Mouse (Mus musculus) midbrain, embryonic 13.5 days (tissue): ENCODE data around the gene Cfap58. TPM values are rescaled to one million over a fixed set of nuclear protein-coding genes. Genes with fewer than 3 reads are reported as not detected.

Experiments used
- ATAC-seq: fragments of 200-750 bp; cut with Nextera tagmentation; 2 replicates; pipeline ENCODE4 v1.8.0; 2017; ENCODE audit warnings: mild to moderate bottlenecking, moderate TSS enrichment, moderate library complexity
- H3K27ac ChIP-seq: fragments of 300-500 bp; sonication (generic); 2 replicates; pipeline ENCODE4 v1.5.1; 2015; ENCODE audit warnings: inconsistent platforms, mild to moderate bottlenecking, moderate library complexity
- H3K27me3 ChIP-seq: fragments of 300-500 bp; sonication (generic); 2 replicates; pipeline ENCODE4 v1.6.1; 2015; ENCODE audit warnings: mild to moderate bottlenecking, inconsistent platforms
- H3K36me3 ChIP-seq: fragments of 300-500 bp; sonication (generic); 2 replicates; pipeline ENCODE4 v1.6.1; 2015; ENCODE audit warnings: mild to moderate bottlenecking, inconsistent platforms
- H3K4me1 ChIP-seq: fragments of 300-500 bp; sonication (generic); replicated peaks from 2 replicates; pipeline ENCODE4 v1.6.1; 2015; ENCODE audit warnings: inconsistent platforms
- H3K4me2 ChIP-seq: fragments of 300-500 bp; sonication (generic); replicated peaks from 2 replicates; pipeline ENCODE4 v1.6.1; 2015; ENCODE audit warnings: moderate library complexity, mild to moderate bottlenecking, inconsistent platforms
- H3K4me3 ChIP-seq: fragments of 300-500 bp; sonication (generic); replicated peaks from 2 replicates; pipeline ENCODE4 v1.5.1; 2015; ENCODE audit warnings: mild to moderate bottlenecking, inconsistent platforms
- H3K9ac ChIP-seq: fragments of 300-500 bp; sonication (generic); replicated peaks from 2 replicates; pipeline ENCODE4 v1.6.1; 2015; ENCODE audit warnings: mild to moderate bottlenecking, inconsistent platforms
- H3K9me3 ChIP-seq: fragments of 300-500 bp; sonication (generic); 2 replicates; pipeline ENCODE4 v1.6.1; 2016; ENCODE audit warnings: mild to moderate bottlenecking, inconsistent platforms
- WGBS: fragments of 180-500 bp; shearing (Covaris S2); methylation state at CpG from one replicate; pipeline ENCODE4 v1.1.7; 2015; 5-methylcytosine and 5-hydroxymethylcytosine counted together
- polyA plus RNA-seq: library from polyadenylated mRNA; unstranded; fragments of >200 nt; fragmentation: Nextera tagmentation; extraction: Ambion mirVana; gene quantifications from 2 replicates; pipeline ENCODE4 v1.2.1, GENCODE M21; 2015

The Cfap58 gene
- polyA plus RNA-seq, 1 experiment from 2014 or later: 0.48 TPM

GRCm38 (mm10) chr19:47905603-47906002 is 31.9 kb upstream of the Cfap58 start:
- Histone ChIP-seq H3K27ac (0 out of 2 replicates have a peak overlapping the region, but pooled peaks have one; percentile 14), H3K27me3 (no peaks in the 10 kb centered on the region), H3K9ac (no peak overlapping the region), H3K4me1 (peaks cover 31% of the 10 kb centered on the region), H3K4me3 (no peak overlapping the region), H3K36me3 (no peaks in the 10 kb centered on the region), H3K4me2 (no peak overlapping the region), H3K9me3 (no peaks in the 10 kb centered on the region)
- no peak for ATAC-seq
- 94% methylated on average over 5 of the region's 5 CpGs for WGBS

- 93% methylated on average over 9 of the region's 9 CpGs for whole genome bisulfite sequencing
- no peak overlapping the region for H3K9ac ChIP-seq
- H3K4me1 ChIP-seq: peaks cover 35% of the 10 kb centered on the region
- no peaks in the 10 kb centered on the region for H3K9me3 ChIP-seq
- no peak overlapping the region for H3K4me2 ChIP-seq
- H3K27me3 ChIP-seq: no peaks in the 10 kb centered on the region
- ATAC-seq: no peak
- H3K36me3 ChIP-seq: no peaks in the 10 kb centered on the region
- no peak overlapping the region for H3K4me3 ChIP-seq
- H3K27ac ChIP-seq: no peak overlapping the region
These were observed 29.9 kb upstream of the Cfap58 start for GRCm38 (mm10) chr19:47907596-47907995.

- Histone ChIP-seq H3K4me1 (peaks cover 31% of the 10 kb centered on the region), H3K27me3 (no peaks in the 10 kb centered on the region), H3K9ac (peak overlapping the region; percentile 68; the same call in 1 of the 2 replicates), H3K4me2 (peak overlapping the region; percentile 54), H3K27ac (peak overlapping the region; percentile 97), H3K9me3 (no peaks in the 10 kb centered on the region), H3K36me3 (no peaks in the 10 kb centered on the region), H3K4me3 (peak overlapping the region; percentile 31; the same call in 1 of the 2 replicates)
- 14% methylated on average over 6 of the region's 6 CpGs for WGBS
- peak; percentile 57 for ATAC-seq
These were observed 28.5 kb upstream of the Cfap58 start for GRCm38 (mm10) chr19:47908961-47909371.

- Histone ChIP-seq H3K27me3 (no peaks in the 10 kb centered on the region), H3K4me2 (peak overlapping the region; percentile 54), H3K9me3 (no peaks in the 10 kb centered on the region), H3K36me3 (no peaks in the 10 kb centered on the region), H3K9ac (peak overlapping the region; percentile 68), H3K4me3 (peak overlapping the region; percentile 31), H3K27ac (peak overlapping the region; percentile 97), H3K4me1 (peaks cover 31% of the 10 kb centered on the region)
- WGBS: under 1% methylated on average over 10 of the region's 10 CpGs
- peak; percentile 88 for ATAC-seq
These were observed 27.9 kb upstream of the Cfap58 start for GRCm38 (mm10) chr19:47909387-47910116.

GRCm38 (mm10) chr19:47910117-47910618 is 27.3 kb upstream of the Cfap58 start:
- Histone ChIP-seq H3K4me1 (peaks cover 29% of the 10 kb centered on the region), H3K9me3 (no peaks in the 10 kb centered on the region), H3K27ac (peak overlapping the region; percentile 97), H3K9ac (peak overlapping the region; percentile 68), H3K4me3 (no peak overlapping the region), H3K36me3 (no peaks in the 10 kb centered on the region), H3K4me2 (peak overlapping the region; percentile 54), H3K27me3 (no peaks in the 10 kb centered on the region)
- 44% methylated on average over 3 of the region's 4 CpGs for WGBS
- peak; percentile 25 for ATAC-seq

GRCm38 (mm10) chr19:47910751-47911150 is 26.7 kb upstream of the Cfap58 start:
- Histone ChIP-seq H3K4me1 (peaks cover 27% of the 10 kb centered on the region), H3K4me3 (no peak overlapping the region), H3K36me3 (no peaks in the 10 kb centered on the region), H3K9ac (no peak overlapping the region), H3K27me3 (no peaks in the 10 kb centered on the region), H3K27ac (peak overlapping the region; percentile 97), H3K9me3 (no peaks in the 10 kb centered on the region), H3K4me2 (no peak overlapping the region)
- ATAC-seq: no peak
- WGBS: 93% methylated on average over 4 of the region's 4 CpGs

- no peak for ATAC-seq
- 88% methylated on average over 7 of the region's 7 CpGs for WGBS
- H3K9me3 ChIP-seq: no peaks in the 10 kb centered on the region
- H3K4me2 ChIP-seq: no peak overlapping the region
- no peaks in the 10 kb centered on the region for H3K36me3 ChIP-seq
- H3K27me3 ChIP-seq: no peaks in the 10 kb centered on the region
- peaks cover 42% of the 10 kb centered on the region for H3K4me1 ChIP-seq
- no peak overlapping the region for H3K27ac ChIP-seq
- H3K9ac ChIP-seq: no peak overlapping the region
- H3K4me3 ChIP-seq: no peak overlapping the region
These were observed 24.1 kb upstream of the Cfap58 start for GRCm38 (mm10) chr19:47913344-47913743.

GRCm38 (mm10) chr19:47914191-47914590 is 23.3 kb upstream of the Cfap58 start:
- Histone ChIP-seq H3K4me1 (peaks cover 37% of the 10 kb centered on the region), H3K27ac (no peak overlapping the region), H3K36me3 (no peaks in the 10 kb centered on the region), H3K4me3 (no peak overlapping the region), H3K27me3 (no peaks in the 10 kb centered on the region), H3K9ac (no peak overlapping the region), H3K9me3 (no peaks in the 10 kb centered on the region), H3K4me2 (no peak overlapping the region)
- no peak for ATAC-seq
- 96% methylated on average over 4 of the region's 4 CpGs for WGBS

GRCm38 (mm10) chr19:47915251-47915650 is 22.2 kb upstream of the Cfap58 start:
- H3K36me3 ChIP-seq: no peaks in the 10 kb centered on the region
- ATAC-seq: no peak
- no peak overlapping the region for H3K9ac ChIP-seq
- H3K4me2 ChIP-seq: no peak overlapping the region
- no peaks in the 10 kb centered on the region for H3K9me3 ChIP-seq
- 80% methylated on average over 4 of the region's 4 CpGs for WGBS
- H3K27ac ChIP-seq: no peak overlapping the region
- H3K27me3 ChIP-seq: no peaks in the 10 kb centered on the region
- no peak overlapping the region for H3K4me3 ChIP-seq
- H3K4me1 ChIP-seq: peaks cover 32% of the 10 kb centered on the region

- Histone ChIP-seq H3K4me3 (peak overlapping the region; percentile 81), H3K4me1 (peaks cover 24% of the 10 kb centered on the region), H3K27ac (no peak overlapping the region), H3K4me2 (peak overlapping the region; percentile 91), H3K9me3 (no peaks in the 10 kb centered on the region), H3K27me3 (no peaks in the 10 kb centered on the region), H3K36me3 (no peaks in the 10 kb centered on the region), H3K9ac (peak overlapping the region; percentile 77; the same call in 1 of the 2 replicates)
- no peak for ATAC-seq
- WGBS: 9% methylated on average over 4 of the region's 4 CpGs
These were observed 20.1 kb upstream of the Cfap58 start for GRCm38 (mm10) chr19:47917396-47917795.

GRCm38 (mm10) chr19:47918016-47918415 is 19.5 kb upstream of the Cfap58 start:
- Histone ChIP-seq H3K9ac (peak overlapping the region; percentile 77), H3K9me3 (no peaks in the 10 kb centered on the region), H3K4me3 (peak overlapping the region; percentile 81), H3K4me2 (peak overlapping the region; percentile 91), H3K36me3 (no peaks in the 10 kb centered on the region), H3K4me1 (peaks cover 24% of the 10 kb centered on the region), H3K27ac (no peak overlapping the region), H3K27me3 (no peaks in the 10 kb centered on the region)
- WGBS: 11% methylated on average over 9 of the region's 9 CpGs
- ATAC-seq: no peak

GRCm38 (mm10) chr19:47918455-47919101 is 18.9 kb upstream of the Cfap58 start:
- Histone ChIP-seq H3K27me3 (no peaks in the 10 kb centered on the region), H3K4me1 (peaks cover 24% of the 10 kb centered on the region), H3K4me3 (peak overlapping the region; percentile 81), H3K27ac (peak overlapping the region; percentile 84), H3K9me3 (no peaks in the 10 kb centered on the region), H3K4me2 (peak overlapping the region; percentile 91), H3K9ac (peak overlapping the region; percentile 77), H3K36me3 (no peaks in the 10 kb centered on the region)
- under 1% methylated on average over 29 of the region's 29 CpGs for WGBS
- ATAC-seq: peak; percentile 61
